Mouse (Mus musculus): Measurements from ENCODE around the gene Rdh1. TPM values are rescaled to one million over a fixed set of nuclear protein-coding genes. Genes with fewer than 3 reads are reported as not detected.
"Not testable (repeated sequence)": the region's sequence is repeated elsewhere in the genome, so short reads cannot be mapped to it uniquely, and the experiment has no call there.

Rdh1 gene
- polyA plus RNA-seq, 1 experiment from 2014 or later, result not detected

DNA sequence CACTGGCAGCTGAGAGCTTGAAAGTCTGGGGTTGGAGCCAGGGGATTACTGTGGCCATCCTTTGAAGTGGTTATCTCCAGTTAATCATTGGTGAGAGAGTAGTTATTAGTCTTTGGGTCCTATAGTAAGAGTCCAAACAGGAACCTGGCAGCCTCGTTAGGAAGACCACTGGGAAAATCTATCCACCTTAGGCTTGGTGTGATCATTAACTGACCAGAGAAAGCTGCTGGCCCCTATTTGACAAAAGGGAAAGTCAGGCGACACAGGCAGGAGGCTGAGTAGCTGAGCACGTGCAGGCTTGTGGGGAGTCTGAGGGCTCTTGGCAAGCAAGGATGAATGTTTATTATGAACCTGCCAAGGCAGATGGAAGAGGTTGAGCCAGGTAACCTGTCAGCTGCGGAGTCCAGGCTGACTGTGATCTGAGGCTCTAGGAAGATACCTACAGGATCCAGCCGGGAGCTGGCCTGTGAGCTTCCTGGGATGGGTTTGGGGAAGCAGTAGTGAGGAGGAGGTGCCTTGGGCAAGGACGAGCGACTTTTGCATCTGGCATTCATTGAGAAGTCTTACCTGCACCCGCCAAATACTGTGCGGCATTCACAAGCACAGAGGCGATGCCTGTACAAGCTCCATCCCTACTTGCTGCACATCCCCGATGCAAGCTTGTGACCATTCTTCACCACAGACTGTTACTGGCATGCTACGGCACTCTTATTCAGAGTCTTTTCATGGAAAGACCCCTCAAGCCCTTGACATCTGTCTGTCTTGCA is 4.6 kb downstream of the Rdh1 start:
- H3K4me3 ChIP-seq (ENCODE audit: low read length), result no peak overlapping the region
- no peaks in the 10 kb centered on the region for H3K4me1 ChIP-seq (replicated peaks; ENCODE audit: control insufficient read depth, insufficient read depth, low read length)
- no peak overlapping the region for H3K4me2 ChIP-seq (ENCODE audit: low read depth, low read length)
- no peaks in the 10 kb centered on the region for H3K9me3 ChIP-seq (ENCODE audit: control insufficient read depth, low read length)
- WGBS, result 47% methylated on average over 12 of the region's 12 CpGs
- H3K9ac ChIP-seq (ENCODE audit: low read length), result no peak overlapping the region
- no peak overlapping the region for H3K27ac ChIP-seq (ENCODE audit: low read length)
- H3K36me3 ChIP-seq (ENCODE audit: control insufficient read depth, insufficient read depth, low read length), result no peaks in the 10 kb centered on the region
- ATAC-seq (ENCODE audit: low read depth), result no peak
- no peaks in the 10 kb centered on the region for H3K27me3 ChIP-seq (ENCODE audit: control insufficient read depth, insufficient read depth, low read depth, low read length)

DNA sequence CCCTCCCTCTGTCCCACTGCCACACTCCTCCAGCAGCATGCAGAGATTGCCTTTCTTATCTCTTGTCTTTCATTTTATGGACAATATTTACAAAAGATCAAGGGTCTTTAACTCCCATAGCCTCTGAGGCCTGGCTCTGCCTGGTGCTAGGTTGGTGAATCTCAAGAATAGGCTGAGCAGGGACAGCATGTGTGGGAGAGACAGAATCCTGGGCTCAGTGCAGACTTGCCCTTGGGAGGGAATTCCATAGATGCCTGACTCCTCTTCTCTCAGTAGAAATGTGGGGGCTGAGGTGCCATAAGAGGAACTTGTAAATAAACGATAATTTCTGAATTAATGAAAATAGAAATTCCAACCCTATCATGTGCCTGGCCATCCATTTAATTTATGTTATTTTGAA is 7.0 kb downstream of the Rdh1 start:
- 52% methylated on average over 1 of the region's 1 CpGs for WGBS
- no peak for ATAC-seq (ENCODE audit: low read depth)
- Histone ChIP-seq H3K27me3 (ENCODE audit: control insufficient read depth, insufficient read depth, low read depth, low read length) (no peaks in the 10 kb centered on the region), H3K9me3 (ENCODE audit: control insufficient read depth, low read length) (no peaks in the 10 kb centered on the region), H3K36me3 (ENCODE audit: control insufficient read depth, insufficient read depth, low read length) (no peaks in the 10 kb centered on the region), H3K4me2 (ENCODE audit: low read depth, low read length) (no peak overlapping the region), H3K27ac (ENCODE audit: low read length) (no peak overlapping the region), H3K4me1 (replicated peaks; ENCODE audit: control insufficient read depth, insufficient read depth, low read length) (no peaks in the 10 kb centered on the region), H3K9ac (ENCODE audit: low read length) (no peak overlapping the region), H3K4me3 (ENCODE audit: low read length) (no peak overlapping the region)

DNA sequence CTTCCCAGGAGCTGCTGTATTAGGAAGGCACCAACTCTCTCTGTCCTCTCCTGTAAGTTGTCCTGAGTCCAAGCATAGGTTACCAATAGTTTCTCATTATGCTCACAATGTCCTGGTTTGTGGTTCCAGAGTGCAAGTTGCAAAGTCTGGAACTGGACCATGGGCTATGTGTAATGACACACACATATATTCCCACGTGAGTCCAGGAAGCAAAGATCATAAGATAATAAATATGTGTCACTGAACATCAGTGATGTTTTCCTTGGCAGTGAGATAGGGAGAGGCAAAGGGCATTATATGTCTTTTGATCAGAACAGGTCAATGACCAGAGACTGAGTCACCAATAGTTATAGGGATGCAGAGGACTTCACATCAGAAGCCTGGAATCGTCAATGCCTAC is 16.5 kb downstream of the Rdh1 start, which contains the start of gene Rdh9:
TSS of gene Rdh9 (plus strand) at position 376 of the 400 bp plus-strand sequence.
- Histone ChIP-seq H3K27ac (ENCODE audit: low read length) (no peak within 1 kb of the TSS), H3K36me3 (ENCODE audit: control insufficient read depth, insufficient read depth, low read length) (no peaks in the 10 kb centered on the region), H3K9me3 (ENCODE audit: control insufficient read depth, low read length) (no peaks in the 10 kb centered on the region), H3K4me3 (ENCODE audit: low read length) (no peak within 1 kb of the TSS), H3K27me3 (ENCODE audit: control insufficient read depth, insufficient read depth, low read depth, low read length) (no peaks in the 10 kb centered on the region), H3K9ac (ENCODE audit: low read length) (no peak within 1 kb of the TSS), H3K4me2 (ENCODE audit: low read depth, low read length) (no peak within 1 kb of the TSS), H3K4me1 (replicated peaks; ENCODE audit: control insufficient read depth, insufficient read depth, low read length) (no peaks in the 10 kb centered on the region)
- ATAC-seq (ENCODE audit: low read depth), result no peak
- 49% methylated on average over 2 of the region's 2 CpGs for WGBS

DNA sequence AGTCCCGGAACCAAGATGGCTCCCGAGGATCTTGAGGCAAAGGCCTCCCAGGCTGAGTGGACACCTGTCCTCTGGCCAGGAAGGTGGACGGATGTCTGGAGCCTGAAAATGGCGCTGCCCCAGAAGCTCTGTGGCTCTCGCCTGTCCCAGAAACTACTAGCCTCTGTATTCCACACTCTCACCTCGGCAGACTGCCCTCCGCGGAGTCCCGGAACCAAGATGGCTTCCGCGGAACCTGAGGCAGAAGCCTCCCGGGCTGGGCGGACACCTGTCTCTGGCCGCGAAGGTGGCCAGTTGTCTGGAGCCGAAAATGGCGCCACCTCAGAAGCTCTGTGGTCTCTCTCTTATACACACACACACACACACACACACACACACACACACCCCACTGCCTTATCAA is 22.8 kb downstream of the Rdh1 start:
- not testable (repeated sequence) for H3K27me3 ChIP-seq (ENCODE audit: control insufficient read depth, insufficient read depth, low read depth, low read length); H3K4me2 ChIP-seq (ENCODE audit: low read depth, low read length); H3K27ac ChIP-seq (ENCODE audit: low read length); H3K36me3 ChIP-seq (ENCODE audit: control insufficient read depth, insufficient read depth, low read length); H3K4me1 ChIP-seq (replicated peaks; ENCODE audit: control insufficient read depth, insufficient read depth, low read length); H3K9ac ChIP-seq (ENCODE audit: low read length); H3K4me3 ChIP-seq (ENCODE audit: low read length); H3K9me3 ChIP-seq (ENCODE audit: control insufficient read depth, low read length); ATAC-seq (ENCODE audit: low read depth)
- 94% methylated on average over 17 of the region's 17 CpGs for WGBS

DNA sequence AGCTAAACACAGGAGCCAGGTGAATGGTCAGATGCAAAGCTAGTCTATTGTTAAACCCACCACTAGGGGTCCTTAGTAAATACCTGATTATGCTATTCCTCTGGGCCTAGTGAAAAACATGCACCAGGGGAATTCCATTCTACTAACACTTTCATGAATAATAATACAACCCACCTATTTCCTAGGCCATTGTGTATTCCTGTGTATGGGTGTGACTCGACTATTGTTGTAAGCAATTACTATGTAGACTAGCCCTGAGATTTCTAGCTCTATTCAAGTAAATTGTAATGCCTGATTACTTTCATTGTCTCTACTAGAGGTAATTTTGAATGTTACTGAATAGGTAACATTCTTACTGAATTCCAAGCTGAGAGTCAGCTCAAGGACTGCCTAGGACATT is 25.9 kb downstream of the Rdh1 start:
- not testable (repeated sequence) for ATAC-seq (ENCODE audit: low read depth); H3K4me2 ChIP-seq (ENCODE audit: low read depth, low read length); H3K27me3 ChIP-seq (ENCODE audit: control insufficient read depth, insufficient read depth, low read depth, low read length); H3K9me3 ChIP-seq (ENCODE audit: control insufficient read depth, low read length); H3K4me3 ChIP-seq (ENCODE audit: low read length); H3K36me3 ChIP-seq (ENCODE audit: control insufficient read depth, insufficient read depth, low read length); H3K9ac ChIP-seq (ENCODE audit: low read length); H3K27ac ChIP-seq (ENCODE audit: low read length); H3K4me1 ChIP-seq (replicated peaks; ENCODE audit: control insufficient read depth, insufficient read depth, low read length)
- WGBS, result 66% methylated on average over 1 of the region's 1 CpGs

DNA sequence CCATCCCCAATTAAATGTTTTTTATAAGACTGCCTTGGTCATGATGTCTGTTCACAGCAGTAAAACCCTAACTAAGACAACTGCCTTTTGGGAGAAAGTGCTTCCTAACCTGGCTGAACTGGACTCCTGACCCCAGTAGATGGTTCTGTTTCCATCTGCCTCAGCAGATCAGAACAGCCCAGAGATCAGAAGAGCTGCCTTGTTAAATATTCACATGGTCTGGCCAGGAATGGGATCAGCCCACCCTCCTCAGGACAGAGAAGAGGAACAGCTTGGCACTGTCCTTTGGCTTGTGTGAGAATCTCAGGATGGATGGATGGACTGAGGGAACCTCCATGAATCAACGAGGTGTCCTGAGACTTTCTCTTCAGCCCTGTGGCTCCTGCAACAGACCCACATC is 39.8 kb downstream of the Rdh1 start:
- ATAC-seq (ENCODE audit: low read depth), result no peak
- Histone ChIP-seq H3K36me3 (ENCODE audit: control insufficient read depth, insufficient read depth, low read length) (no peaks in the 10 kb centered on the region), H3K4me2 (ENCODE audit: low read depth, low read length) (no peak overlapping the region), H3K4me1 (replicated peaks; ENCODE audit: control insufficient read depth, insufficient read depth, low read length) (no peaks in the 10 kb centered on the region), H3K9ac (ENCODE audit: low read length) (no peak overlapping the region), H3K4me3 (ENCODE audit: low read length) (no peak overlapping the region), H3K27me3 (ENCODE audit: control insufficient read depth, insufficient read depth, low read depth, low read length) (no peaks in the 10 kb centered on the region), H3K9me3 (ENCODE audit: control insufficient read depth, low read length) (no peaks in the 10 kb centered on the region), H3K27ac (ENCODE audit: low read length) (no peak overlapping the region)
- WGBS, result 67% methylated on average over 1 of the region's 1 CpGs

DNA sequence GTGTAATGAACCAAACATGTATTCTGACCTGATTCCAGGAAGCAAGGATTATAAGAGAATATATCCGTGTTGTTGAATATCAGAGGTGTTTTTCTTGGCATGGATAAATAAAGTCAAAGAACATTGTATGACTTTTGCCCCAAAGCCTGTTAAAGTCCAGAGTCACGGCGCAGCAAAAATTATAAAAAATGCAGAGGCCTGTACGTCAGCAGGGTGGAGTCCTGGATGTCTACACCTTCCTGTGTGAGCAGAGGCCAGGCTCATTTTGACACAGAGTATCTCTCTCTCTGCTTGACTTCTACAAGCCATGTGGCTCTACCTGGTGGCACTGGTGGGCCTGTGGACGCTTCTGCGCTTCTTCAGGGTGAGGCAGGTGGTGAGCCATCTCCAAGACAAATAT is 41.4 kb downstream of the Rdh1 start, which contains the start of gene Rdh16:
TSS of gene Rdh16 (plus strand) at position 262 of the 400 bp plus-strand sequence.
- Histone ChIP-seq H3K36me3 (ENCODE audit: control insufficient read depth, insufficient read depth, low read length) (no peaks in the 10 kb centered on the region), H3K27me3 (ENCODE audit: control insufficient read depth, insufficient read depth, low read depth, low read length) (no peaks in the 10 kb centered on the region)
- 73% methylated on average over 6 of the region's 6 CpGs for WGBS

DNA sequence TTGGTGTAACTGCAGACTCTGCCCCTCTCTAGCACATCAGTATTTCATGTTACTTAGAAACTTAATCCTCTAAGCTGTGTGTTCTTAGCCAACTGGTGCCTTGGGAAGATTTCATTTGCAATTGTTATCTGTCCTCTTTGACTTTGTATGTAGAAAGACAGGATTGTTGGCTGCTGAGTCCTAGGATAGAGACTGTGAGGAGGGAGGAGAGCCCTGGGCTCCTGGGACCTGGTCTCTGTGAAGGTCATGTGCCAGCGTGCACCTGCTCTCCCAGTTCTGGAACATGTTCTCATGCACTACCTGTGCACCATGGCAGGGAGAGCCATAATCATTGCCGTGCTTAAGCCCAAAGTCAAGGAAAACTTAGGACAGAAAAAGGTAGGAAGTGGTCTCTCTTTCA is 42.1 kb downstream of the Rdh1 start:
- Histone ChIP-seq H3K27me3 (ENCODE audit: control insufficient read depth, insufficient read depth, low read depth, low read length) (no peaks in the 10 kb centered on the region), H3K27ac (ENCODE audit: low read length) (no peak overlapping the region), H3K4me1 (replicated peaks; ENCODE audit: control insufficient read depth, insufficient read depth, low read length) (no peaks in the 10 kb centered on the region), H3K9me3 (ENCODE audit: control insufficient read depth, low read length) (no peaks in the 10 kb centered on the region), H3K4me2 (ENCODE audit: low read depth, low read length) (no peak overlapping the region), H3K9ac (ENCODE audit: low read length) (no peak overlapping the region), H3K36me3 (ENCODE audit: control insufficient read depth, insufficient read depth, low read length) (no peaks in the 10 kb centered on the region), H3K4me3 (ENCODE audit: low read length) (no peak overlapping the region)
- WGBS, result 67% methylated on average over 2 of the region's 2 CpGs
- ATAC-seq (ENCODE audit: low read depth), result no peak

More for the DNA sequence above, 41.4 kb downstream of the Rdh1 start, which contains the start of gene Rdh16:
- no peak within 1 kb of the TSS for H3K4me2 ChIP-seq (ENCODE audit: low read depth, low read length)
- H3K9me3 ChIP-seq (ENCODE audit: control insufficient read depth, low read length), result no peaks in the 10 kb centered on the region
- H3K4me1 ChIP-seq (replicated peaks; ENCODE audit: control insufficient read depth, insufficient read depth, low read length), result no peaks in the 10 kb centered on the region
- H3K9ac ChIP-seq (ENCODE audit: low read length), result no peak within 1 kb of the TSS
- ATAC-seq (ENCODE audit: low read depth), result no peak
- no peak within 1 kb of the TSS for H3K4me3 ChIP-seq (ENCODE audit: low read length)
- H3K27ac ChIP-seq (ENCODE audit: low read length), result no peak within 1 kb of the TSS

DNA sequence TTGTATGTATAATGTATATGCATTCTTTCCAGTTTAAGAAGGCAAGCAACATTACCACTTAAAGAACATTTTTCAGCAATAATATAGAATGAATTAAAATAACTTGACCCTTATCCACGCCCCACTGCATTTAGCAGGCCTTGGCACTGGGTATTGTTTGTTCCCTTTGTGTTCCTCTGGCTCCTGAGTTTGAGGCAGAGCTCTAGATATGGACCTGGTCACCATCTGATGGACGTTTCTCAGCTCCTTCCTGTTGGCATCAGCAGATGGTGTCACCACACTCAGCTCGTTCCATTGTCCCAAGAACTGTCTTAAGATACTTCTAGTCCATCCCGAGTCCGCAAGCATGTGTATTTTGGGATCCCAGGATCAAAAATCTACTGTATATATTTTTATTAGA is 42.7 kb downstream of the Rdh1 start:
- Histone ChIP-seq H3K27ac (ENCODE audit: low read length) (no peak overlapping the region), H3K27me3 (ENCODE audit: control insufficient read depth, insufficient read depth, low read depth, low read length) (no peaks in the 10 kb centered on the region), H3K4me2 (ENCODE audit: low read depth, low read length) (no peak overlapping the region), H3K9ac (ENCODE audit: low read length) (no peak overlapping the region), H3K4me1 (replicated peaks; ENCODE audit: control insufficient read depth, insufficient read depth, low read length) (no peaks in the 10 kb centered on the region), H3K9me3 (ENCODE audit: control insufficient read depth, low read length) (no peaks in the 10 kb centered on the region), H3K4me3 (ENCODE audit: low read length) (no peak overlapping the region), H3K36me3 (ENCODE audit: control insufficient read depth, insufficient read depth, low read length) (no peaks in the 10 kb centered on the region)
- WGBS, result 74% methylated on average over 5 of the region's 5 CpGs
- ATAC-seq (ENCODE audit: low read depth), result no peak
